Mouse (Mus musculus) testis, adult 10 weeks (tissue): Measurements from ENCODE around the gene Bend7. TPM values are rescaled to one million over a fixed set of nuclear protein-coding genes. Genes with fewer than 3 reads are reported as not detected.

Source experiments
- polyA plus RNA-seq: library from polyadenylated mRNA; stranded (reverse); fragments of 350-450 nt; fragmentation: Illumina TruSeq; extraction: RNeasy Lipid Tissue Mini Kit (QIAGEN cat#74804); gene quantifications from one replicate; pipeline ENCODE4 v1.2.3, GENCODE M21; 2014; ENCODE audit warnings: low read depth, low replicate concordance

Gene Bend7
- polyA plus RNA-seq: 1.2 TPM

GRCm38 (mm10) chr2:4717769-4718661 lies at the start of gene Bend7:
TSS of gene Bend7 (plus strand) at chr2:4717831.

Other genes with a start within 250 kb of the Bend7 start
- 46.7 TPM for gene Prpf18, start 65.7 kb upstream of the Bend7 start, polyA plus RNA-seq
- gene Sephs1, start 163.7 kb downstream of the Bend7 start, polyA plus RNA-seq: 9.9 TPM
- 30.2 TPM for gene Phyh, start 201.2 kb downstream of the Bend7 start, polyA plus RNA-seq